Comparison of ENCODE assay signal across 7 mouse cellular contexts in the genomic region with DNA sequence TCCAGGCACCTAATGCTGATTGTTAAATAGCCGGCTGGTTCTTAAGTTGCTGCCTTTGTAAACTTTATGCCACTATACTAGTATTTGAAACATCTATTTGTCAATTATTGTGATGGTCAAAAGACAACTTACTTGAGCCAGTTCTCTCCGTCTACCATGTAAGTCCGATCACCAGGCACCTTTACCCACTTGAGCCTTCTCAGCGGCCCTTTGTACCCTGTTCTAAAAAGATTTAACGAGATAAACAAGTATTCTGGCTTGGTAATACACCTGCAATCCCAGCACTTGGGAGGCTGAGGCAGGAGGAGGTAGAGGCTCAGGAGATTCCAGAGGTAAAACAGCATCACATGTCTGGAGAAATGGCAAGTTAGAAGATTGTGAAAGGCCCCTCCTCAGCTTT. TPM values are rescaled to one million over a fixed set of nuclear protein-coding genes. Genes with fewer than 3 reads are reported as not detected.
DNase-seq lines count a peak whose midpoint lies in the region; ATAC-seq and TF ChIP-seq lines count a peak whose summit lies in the region.

No protein-coding gene starts in this region.

- H3K4me2 ChIP-seq in lung, postnatal 0 days (replicated peaks; ENCODE audit: low read depth, low read length): peak overlapping the region; percentile 68
- H3K4me2 ChIP-seq in forebrain, embryonic 11.5 days (ENCODE audit: low read depth, low read length, severe bottlenecking): peak overlapping the region; percentile 67
- peak overlapping the region; percentile 80 for H3K4me2 ChIP-seq in limb, embryonic 13.5 days (replicated peaks)
- peak overlapping the region; percentile 74 for H3K4me2 ChIP-seq in stomach, embryonic 16.5 days (ENCODE audit: low read depth, low read length)

- no peak for ATAC-seq in lung, postnatal 0 days
- ATAC-seq in forebrain, embryonic 11.5 days (replicated peaks; ENCODE audit: low FRiP score): no peak
- no peak for ATAC-seq in limb, embryonic 13.5 days (ENCODE audit: low FRiP score, low read depth)
- ATAC-seq in stomach, embryonic 16.5 days (ENCODE audit: insufficient read depth, low FRiP score): no peak
- ATAC-seq in CD4-positive, CD25-positive, alpha-beta regulatory T cell, adult 4 months: no peak

- H3K4me3 ChIP-seq in lung, postnatal 0 days (ENCODE audit: low read depth, low read length): peak overlapping the region; percentile 51
- H3K4me3 ChIP-seq in forebrain, embryonic 11.5 days (ENCODE audit: low read depth, low read length): peak overlapping the region; percentile 57
- H3K4me3 ChIP-seq in limb, embryonic 13.5 days: peak overlapping the region; percentile 60
- peak overlapping the region; percentile 54 for H3K4me3 ChIP-seq in stomach, embryonic 16.5 days (replicated peaks; ENCODE audit: low read length)

- H3K36me3 ChIP-seq in lung, postnatal 0 days (ENCODE audit: insufficient read depth, low read length): no peaks in the 10 kb centered on the region
- no peaks in the 10 kb centered on the region for H3K36me3 ChIP-seq in forebrain, embryonic 11.5 days (ENCODE audit: control insufficient read depth, insufficient read depth, low read length)
- H3K36me3 ChIP-seq in limb, embryonic 13.5 days: no peaks in the 10 kb centered on the region
- no peaks in the 10 kb centered on the region for H3K36me3 ChIP-seq in stomach, embryonic 16.5 days (ENCODE audit: control insufficient read depth, insufficient read depth, low read length)

- no peak for DNase-seq in lung, postnatal 0 days (ENCODE audit: low spot score)
- no peak for DNase-seq in lung, postnatal 14 days
- no peak for DNase-seq in forebrain, embryonic 11.5 days (ENCODE audit: low spot score)
- no peak for DNase-seq in cerebellum, adult 9-10 months

- TF ChIP-seq EP300 in lung, postnatal 0 days (IDR thresholded peaks at IDR 0.05): no peak

- no peaks in the 10 kb centered on the region; the same call in 1 of the 2 replicates for H3K4me1 ChIP-seq in lung, postnatal 0 days (ENCODE audit: insufficient read depth, low read depth, low read length)
- H3K4me1 ChIP-seq in forebrain, embryonic 11.5 days (replicated peaks; ENCODE audit: control insufficient read depth, insufficient read depth, low read length): peaks cover 22% of the 10 kb centered on the region; the same call in 1 of the 2 replicates
- peaks cover 36% of the 10 kb centered on the region for H3K4me1 ChIP-seq in limb, embryonic 13.5 days
- H3K4me1 ChIP-seq in stomach, embryonic 16.5 days (ENCODE audit: control insufficient read depth, insufficient read depth, low read length): peaks cover 19% of the 10 kb centered on the region

- 0 out of 2 replicates have a peak overlapping the region, but pooled peaks have one; percentile 50 for H3K9ac ChIP-seq in lung, postnatal 0 days (replicated peaks; ENCODE audit: low read depth)
- H3K9ac ChIP-seq in forebrain, embryonic 11.5 days (ENCODE audit: low read length): peak overlapping the region; percentile 77
- H3K9ac ChIP-seq in limb, embryonic 13.5 days: peak overlapping the region; percentile 76
- H3K9ac ChIP-seq in stomach, embryonic 16.5 days (ENCODE audit: low read length): peak overlapping the region; percentile 74

- H3K27ac ChIP-seq in lung, postnatal 0 days (ENCODE audit: low read length): peak overlapping the region; percentile 69; the same call in 1 of the 2 replicates
- no peak overlapping the region for H3K27ac ChIP-seq in forebrain, embryonic 11.5 days (ENCODE audit: low read depth, low read length)
- H3K27ac ChIP-seq in limb, embryonic 13.5 days: peak overlapping the region; percentile 79
- H3K27ac ChIP-seq in stomach, embryonic 16.5 days (ENCODE audit: low read length): peak overlapping the region; percentile 47

- TF ChIP-seq CTCF in lung, postnatal 0 days (IDR thresholded peaks at IDR 0.05): no peak

- H3K27me3 ChIP-seq in lung, postnatal 0 days (replicated peaks; ENCODE audit: insufficient read depth, low read length): no peaks in the 10 kb centered on the region
- H3K27me3 ChIP-seq in forebrain, embryonic 11.5 days (ENCODE audit: control insufficient read depth, insufficient read depth, low read length): no peaks in the 10 kb centered on the region
- H3K27me3 ChIP-seq in limb, embryonic 13.5 days: no peaks in the 10 kb centered on the region
- no peaks in the 10 kb centered on the region for H3K27me3 ChIP-seq in stomach, embryonic 16.5 days (ENCODE audit: control insufficient read depth, insufficient read depth, low read length)

- H3K9me3 ChIP-seq in lung, postnatal 0 days (ENCODE audit: low read length): no peaks in the 10 kb centered on the region
- no peaks in the 10 kb centered on the region for H3K9me3 ChIP-seq in forebrain, embryonic 11.5 days (ENCODE audit: control insufficient read depth, low read length)
- no peaks in the 10 kb centered on the region for H3K9me3 ChIP-seq in limb, embryonic 13.5 days
- H3K9me3 ChIP-seq in stomach, embryonic 16.5 days (replicated peaks; ENCODE audit: control insufficient read depth, low read length): no peaks in the 10 kb centered on the region

- 38% methylated on average over 5 of the region's 5 CpGs for WGBS in lung, postnatal 0 days
- 54% methylated on average over 5 of the region's 5 CpGs for WGBS in forebrain, embryonic 11.5 days
- WGBS in limb, embryonic 13.5 days: 47% methylated on average over 5 of the region's 5 CpGs
- 51% methylated on average over 5 of the region's 5 CpGs for WGBS in stomach, embryonic 16.5 days

RNA-seq across cellular contexts. Expression of gene Foxk1, which starts 33.2 kb away (rescaled TPM):
- polyA plus RNA-seq in lung, postnatal 0 days (2015; fragmentation: Nextera tagmentation; extraction: Ambion mirVana): 4.3 and 5.1 TPM in 2 replicates
- 5.0 and 6.1 TPM in 2 replicates for polyA plus RNA-seq in forebrain, embryonic 11.5 days (2014; fragmentation: Nextera tagmentation; extraction: Ambion mirVana)
- polyA plus RNA-seq in limb, embryonic 13.5 days (2015; fragmentation: Nextera tagmentation; extraction: Ambion mirVana): 6.3 and 6.6 TPM in 2 replicates
- 3.5 and 3.7 TPM in 2 replicates for polyA plus RNA-seq in stomach, embryonic 16.5 days (2015; fragmentation: Nextera tagmentation; extraction: Ambion mirVana)
- polyA plus RNA-seq in CD4-positive, CD25-positive, alpha-beta regulatory T cell, adult 4 months (2017; shearing (Covaris generic)): 10 to 100 TPM in 1 of 2 experiments, 1 to 10 TPM in 1; 8.2 to 13.2 TPM
